Mouse (Mus musculus) R1 (cell line): ENCODE measurements around the gene Kcna10.

ENCODE experiments used
- DNase-seq: peaks from one replicate; pipeline ENCODE4 v3.0.0-alpha.2; 2018; ENCODE audit warnings: low read depth, low spot score

Gene Kcna10

GRCm38 (mm10) chr3:107182756-107183155 lies at the start of gene Kcna10:
Kcna10 (plus strand) TSS chr3:107183056.
- DNase-seq: no peak

- no peak for DNase-seq
These were observed 48.4 kb upstream of the Kcna10 start for GRCm38 (mm10) chr3:107134457-107134856.

- no peak for DNase-seq
These were observed 35.7 kb upstream of the Kcna10 start for GRCm38 (mm10) chr3:107147126-107147525.

- DNase-seq: peak; percentile 20
These were observed 33.9 kb upstream of the Kcna10 start for GRCm38 (mm10) chr3:107149006-107149405.

- no peak for DNase-seq
These were observed 32.4 kb upstream of the Kcna10 start for GRCm38 (mm10) chr3:107150469-107150868.

- DNase-seq: no peak
These were observed 31.9 kb upstream of the Kcna10 start for GRCm38 (mm10) chr3:107150872-107151540.

GRCm38 (mm10) chr3:107153772-107154655 lies 28.8 kb upstream of the Kcna10 start:
- no peak for DNase-seq

GRCm38 (mm10) chr3:107158856-107159255 lies 24.0 kb upstream of the Kcna10 start:
- no peak for DNase-seq

- DNase-seq: peak; percentile 8
These were observed 23.4 kb upstream of the Kcna10 start for GRCm38 (mm10) chr3:107159418-107159817.

GRCm38 (mm10) chr3:107159859-107160324 lies 23.0 kb upstream of the Kcna10 start:
- DNase-seq: peak; percentile 2

GRCm38 (mm10) chr3:107162741-107163140 lies 20.1 kb upstream of the Kcna10 start:
- DNase-seq: no peak

- no peak for DNase-seq
These were observed 13.3 kb upstream of the Kcna10 start for GRCm38 (mm10) chr3:107169552-107169951.

GRCm38 (mm10) chr3:107171964-107172363 lies 10.9 kb upstream of the Kcna10 start:
- no peak for DNase-seq

- no peak for DNase-seq
These were observed 10.3 kb upstream of the Kcna10 start for GRCm38 (mm10) chr3:107172556-107172955.

- no peak for DNase-seq
These were observed 7.4 kb upstream of the Kcna10 start for GRCm38 (mm10) chr3:107175486-107175885.

- no peak for DNase-seq
These were observed 6.4 kb upstream of the Kcna10 start for GRCm38 (mm10) chr3:107176501-107176900.

- DNase-seq: no peak
These were observed 2.0 kb upstream of the Kcna10 start for GRCm38 (mm10) chr3:107180860-107181259.

- DNase-seq: no peak
These were observed 322 bp downstream of the Kcna10 start for GRCm38 (mm10) chr3:107183178-107183577.

GRCm38 (mm10) chr3:107185597-107185996 lies 2.7 kb downstream of the Kcna10 start:
- no peak for DNase-seq

GRCm38 (mm10) chr3:107187022-107187421 lies 4.2 kb downstream of the Kcna10 start:
- no peak for DNase-seq

- DNase-seq: peak; percentile 18
These were observed 5.5 kb downstream of the Kcna10 start for GRCm38 (mm10) chr3:107188226-107188899.
